Mouse (Mus musculus) heart, adult 18-20 months (tissue): ENCODE results near the gene Plcb3. TPM values are rescaled to one million over a fixed set of nuclear protein-coding genes. Genes with fewer than 3 reads are reported as not detected.

Source experiments
- DNase-seq, 2 experiments: peaks; one replicate each; pipeline ENCODE4 v3.0.0; 2021 to 2022; ENCODE audit warnings: mixed read lengths in 1 of 2
- total RNA-seq, 2 experiments: library from RNA; stranded (reverse); gene quantifications; 2 replicates each; pipeline ENCODE4 v1.2.3; 2021

The Plcb3 gene
- total RNA-seq, 2 experiments from 2014 or later, result 14.7 TPM

- DNase-seq, result peak; percentile 63 to 65
Measured at GRCm38 (mm10) chr19:6920741-6921636, 55.3 kb downstream of the Plcb3 start.

DNA sequence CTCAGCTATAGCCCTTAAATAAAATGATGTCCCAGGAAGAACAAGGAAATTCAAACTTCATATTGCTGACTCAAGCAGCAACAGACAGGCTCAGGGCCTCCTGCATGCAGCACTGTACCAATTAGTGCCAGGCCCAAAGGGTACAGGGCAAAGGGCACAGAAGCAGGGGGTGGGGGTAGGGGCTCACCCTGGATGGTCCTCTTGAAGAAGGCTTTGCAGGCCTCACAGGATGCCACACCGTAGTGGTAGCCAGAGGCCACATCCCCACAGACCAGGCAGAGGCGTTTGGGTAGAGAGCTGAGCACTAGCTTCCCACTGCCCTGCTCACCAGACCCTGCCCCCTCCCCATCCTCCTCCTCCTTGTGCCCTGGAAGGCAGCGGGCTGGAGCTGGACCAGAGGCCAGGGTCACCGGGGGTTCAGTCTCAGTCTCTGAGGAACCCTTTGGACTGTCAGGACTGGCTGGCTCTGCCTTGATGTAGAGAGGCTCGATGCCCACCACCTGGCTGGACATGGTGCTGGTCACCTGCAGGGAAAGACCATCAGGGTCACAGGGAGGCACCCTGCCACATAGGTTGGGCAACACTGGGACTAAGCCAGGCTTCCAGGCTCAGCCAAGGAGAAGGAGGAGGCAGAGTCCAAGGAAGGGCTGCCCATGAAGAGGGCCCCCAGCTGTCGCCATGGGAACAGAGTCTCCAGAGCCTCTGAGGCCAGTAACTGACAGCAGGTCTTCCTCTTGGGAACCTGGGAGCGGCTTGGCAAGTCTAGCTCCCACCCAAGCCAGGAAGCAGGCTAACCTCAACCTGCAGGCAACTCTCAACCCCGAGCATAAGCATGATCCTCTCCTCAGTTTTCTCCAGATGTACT lies 56.2 kb downstream of the Plcb3 start:
- DNase-seq, result peak; percentile 49 to 52

DNA sequence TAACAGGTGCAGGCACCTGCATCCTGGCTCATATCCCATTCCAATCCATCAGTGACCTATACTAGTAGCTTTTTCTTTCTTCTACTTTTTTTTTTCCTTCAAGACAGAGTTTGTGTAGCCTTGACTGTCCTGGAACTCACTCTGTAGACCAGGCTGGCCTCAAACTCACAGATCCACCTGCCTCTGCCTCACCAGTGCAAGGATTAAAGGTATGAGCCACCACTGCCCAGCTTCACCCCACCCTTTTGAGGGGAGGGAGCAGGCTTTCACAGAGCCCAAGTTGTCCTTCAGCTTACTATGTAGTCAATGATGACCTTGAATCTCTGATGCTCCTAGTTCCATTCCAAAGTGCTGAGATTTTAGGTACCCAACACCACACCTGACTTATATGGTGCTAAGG lies 56.8 kb downstream of the Plcb3 start:
- no peak for DNase-seq

GRCm38 (mm10) chr19:6918321-6918720 lies 57.9 kb downstream of the Plcb3 start:
- no peak for DNase-seq

- no peak for DNase-seq
Measured at GRCm38 (mm10) chr19:6916496-6916895, 59.8 kb downstream of the Plcb3 start.

GRCm38 (mm10) chr19:6915276-6915675 lies 61.0 kb downstream of the Plcb3 start:
- no peak for DNase-seq

GRCm38 (mm10) chr19:6914540-6914939 lies 61.7 kb downstream of the Plcb3 start:
- no peak for DNase-seq

GRCm38 (mm10) chr19:6913991-6914390 lies 62.3 kb downstream of the Plcb3 start:
- peak in 1 of 2 experiments; percentile 42 for DNase-seq

DNA sequence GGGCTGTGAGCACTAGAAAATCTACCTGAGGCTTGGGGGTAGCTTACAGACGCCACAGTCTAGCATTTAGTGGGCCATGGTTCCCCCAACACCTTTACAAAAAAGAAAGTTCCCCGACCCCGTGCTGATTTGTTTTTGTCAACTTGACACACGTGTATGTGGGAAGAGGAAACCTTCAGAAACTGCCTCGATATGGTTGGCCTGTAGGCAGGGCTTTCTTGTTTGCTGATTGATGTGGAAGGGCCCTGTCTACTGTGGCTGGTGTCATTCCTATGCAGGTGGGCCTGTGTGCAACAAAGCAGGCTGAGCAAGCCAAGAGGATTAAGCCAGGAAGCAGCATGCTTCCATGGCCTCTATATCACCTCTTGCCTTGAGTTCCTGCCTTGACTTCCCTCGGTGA lies 63.2 kb downstream of the Plcb3 start:
- DNase-seq, result no peak

DNA sequence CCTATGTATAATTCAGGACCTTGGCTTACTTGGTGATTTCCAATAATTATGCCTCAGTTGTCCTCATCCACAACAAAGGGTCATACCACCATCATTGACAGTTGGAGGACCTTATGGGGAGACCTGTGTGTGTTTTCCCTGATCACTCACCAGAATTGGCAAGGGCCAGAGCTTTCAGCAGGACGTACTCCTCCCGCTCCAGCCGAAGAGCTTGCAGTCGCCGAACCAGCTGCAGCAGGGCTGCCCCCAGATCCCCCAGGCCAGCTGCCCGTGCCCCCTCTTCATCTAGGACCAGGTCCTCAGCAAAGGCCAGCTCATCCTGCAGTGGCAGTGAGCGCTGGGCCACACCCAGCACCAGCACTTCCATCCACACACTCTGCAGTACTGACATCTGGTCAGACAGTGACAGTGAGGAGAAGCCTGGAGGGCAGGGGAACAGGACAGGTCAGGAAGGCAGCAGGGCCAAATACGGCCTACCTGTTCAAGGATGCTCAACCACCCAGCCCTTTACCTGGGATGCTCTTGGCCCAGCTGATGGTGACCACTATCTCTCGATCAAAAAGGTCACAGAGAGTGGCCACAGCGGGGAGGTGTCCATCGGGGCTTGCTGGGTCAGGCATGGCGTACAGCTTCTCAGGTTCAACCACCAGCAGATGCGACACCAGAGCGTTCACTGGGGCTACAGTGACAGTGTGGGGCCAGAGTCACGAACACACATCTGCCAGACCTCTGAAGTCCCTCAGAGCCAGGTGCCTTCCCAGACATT lies 63.9 kb downstream of the Plcb3 start:
- no peak for DNase-seq

- peak in 1 of 2 experiments; percentile 1 for DNase-seq
Measured at GRCm38 (mm10) chr19:6911101-6912074, 64.9 kb downstream of the Plcb3 start.

GRCm38 (mm10) chr19:6910306-6910705 lies 66.0 kb downstream of the Plcb3 start:
- peak in 1 of 2 experiments; percentile 64 for DNase-seq

DNA sequence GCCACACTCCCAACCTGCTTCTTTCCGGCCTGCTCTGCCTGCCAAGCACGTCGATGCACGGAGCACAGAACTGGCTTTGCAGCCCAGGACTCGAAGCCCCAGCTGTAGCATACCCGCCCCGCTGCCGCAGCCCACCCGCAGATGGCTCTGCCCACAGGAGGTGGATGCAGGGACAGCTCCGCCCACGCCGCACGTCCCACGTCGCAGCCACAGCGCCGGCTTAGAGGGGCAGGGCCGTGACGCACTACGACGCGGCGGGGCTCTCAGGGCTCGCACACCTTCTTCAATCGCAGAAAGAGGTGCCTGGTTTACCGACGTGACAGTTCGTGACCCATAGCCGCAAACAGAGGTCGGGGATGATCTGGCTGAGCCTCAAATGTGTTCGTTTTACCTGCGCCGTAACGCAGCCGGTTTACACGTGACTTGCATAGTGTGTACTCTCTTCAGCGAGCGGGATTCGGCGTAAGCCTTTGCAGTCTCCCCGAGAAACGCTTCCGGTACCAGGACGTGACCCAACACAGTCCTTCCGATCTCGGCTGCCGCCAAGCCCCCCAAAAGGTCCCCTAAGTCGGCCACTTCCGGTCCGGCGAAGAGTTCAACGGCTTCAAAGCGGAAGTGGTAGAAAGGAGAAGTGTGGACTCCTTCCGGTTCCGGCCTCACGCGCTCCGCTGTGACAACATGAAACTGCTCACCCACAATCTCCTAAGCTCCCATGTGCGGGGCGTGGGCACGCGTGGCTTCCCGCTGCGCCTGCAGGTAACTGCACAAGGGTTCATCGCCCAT lies 66.6 kb downstream of the Plcb3 start, which contains the start of the genes Trmt112 and Prdx5:
TSS of gene Trmt112 (plus strand) at position 192 of the 783 bp plus-strand sequence.
TSS of gene Prdx5 (minus strand) at position 600 of the 783 bp plus-strand sequence.
- DNase-seq, result peak; percentile 90 to 94

DNA sequence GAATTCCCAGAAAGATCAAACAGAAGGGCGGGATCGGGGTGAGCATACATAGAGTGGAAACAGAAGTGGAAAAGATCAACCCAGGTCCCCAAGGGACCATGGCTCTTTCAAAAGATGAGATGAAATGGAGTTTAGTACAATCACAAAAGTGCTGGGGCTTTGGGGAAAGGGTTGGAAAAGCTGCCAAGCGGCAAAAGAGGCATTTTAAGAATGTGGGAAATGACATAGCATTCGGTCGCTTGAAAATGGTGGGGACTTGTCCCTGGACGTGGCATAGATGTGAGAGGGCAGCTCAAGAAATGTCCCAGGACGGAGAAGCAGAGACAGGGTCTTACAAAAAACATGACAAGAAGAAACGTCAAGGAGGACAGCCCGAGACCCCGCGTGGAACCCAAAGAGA lies 67.2 kb downstream of the Plcb3 start:
- DNase-seq, result no peak

- DNase-seq, result no peak
Measured at GRCm38 (mm10) chr19:6907811-6908540, 68.3 kb downstream of the Plcb3 start.

GRCm38 (mm10) chr19:6907094-6907493 lies 69.2 kb downstream of the Plcb3 start:
- no peak for DNase-seq

DNA sequence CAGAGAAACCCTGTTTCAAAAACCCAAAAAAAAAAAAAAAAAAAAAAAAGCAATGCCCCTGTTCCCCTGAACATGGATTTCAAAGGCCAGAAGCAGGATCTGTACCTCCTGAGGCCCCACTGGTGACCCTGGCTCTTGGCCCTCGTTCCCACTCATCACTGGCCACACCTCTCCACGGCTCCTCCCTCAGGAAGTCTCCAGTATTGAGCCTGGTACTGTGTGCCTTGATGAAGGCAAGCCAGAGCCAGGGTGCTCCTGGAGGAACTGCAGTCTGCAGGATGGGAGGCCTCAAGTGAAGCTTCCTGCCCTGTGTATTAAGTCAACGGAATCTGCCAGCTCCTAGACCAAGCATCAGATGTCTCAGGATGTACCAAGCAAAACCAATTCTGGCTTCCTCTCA lies 70.1 kb downstream of the Plcb3 start:
- DNase-seq, result no peak

DNA sequence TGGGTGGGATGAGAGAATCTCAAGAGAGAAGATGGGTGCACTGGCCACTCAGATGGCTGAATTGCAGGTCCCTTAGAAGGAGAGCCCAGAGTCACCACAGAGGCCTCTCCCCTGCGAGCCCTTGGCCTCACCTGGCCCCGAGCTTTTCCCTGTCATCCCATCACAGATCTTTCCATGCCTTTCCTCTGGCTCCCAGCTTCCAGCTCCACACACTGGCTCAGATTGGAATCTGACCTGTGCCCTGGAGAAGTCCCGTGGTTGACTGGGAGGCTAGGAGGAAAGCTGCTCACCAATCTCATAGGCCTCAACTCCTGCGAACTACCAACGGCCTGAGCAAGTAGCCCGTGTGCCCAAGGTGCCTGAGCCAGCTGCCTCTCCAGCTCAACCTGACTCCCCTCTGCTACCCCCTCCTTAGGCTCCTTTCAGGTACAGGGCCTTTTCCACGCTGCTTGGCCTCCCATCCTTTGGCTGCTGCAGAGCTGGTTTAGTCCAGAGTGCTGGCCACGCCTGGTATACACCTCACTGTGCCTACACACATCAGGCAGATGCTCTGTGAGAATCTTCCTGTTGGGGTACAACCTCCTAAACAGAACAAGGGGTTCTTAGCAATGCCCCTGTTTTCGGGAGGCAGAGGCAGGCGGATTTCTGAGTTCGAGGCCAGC lies 70.6 kb downstream of the Plcb3 start:
- DNase-seq, result no peak

GRCm38 (mm10) chr19:6904846-6905245 lies 71.4 kb downstream of the Plcb3 start:
- DNase-seq, result no peak
